Mouse (Mus musculus): ENCODE measurements at regions not wholly inside any gene's neighbourhood (a gene's known extent, or its start where the extent isn't known, plus 50 kb on each side); places are given as distances from the start of the nearest gene placed in this dataset.
"Not testable (repeated sequence)": the region's sequence is repeated elsewhere in the genome, so short reads cannot be mapped to it uniquely, and the experiment has no call there.

- Histone ChIP-seq H3K4me1 (no peaks in the 10 kb centered on the region), H3K27me3 (no peaks in the 10 kb centered on the region), H3K9ac (replicated peaks) (no peak overlapping the region), H3K4me2 (replicated peaks) (no peak overlapping the region), H3K4me3 (no peak overlapping the region), H3K36me3 (no peaks in the 10 kb centered on the region), H3K27ac (replicated peaks) (no peak overlapping the region), H3K9me3 (no peaks in the 10 kb centered on the region)
- WGBS = 96% methylated on average over 8 of the region's 8 CpGs
- no peak for ATAC-seq (ENCODE audit: low FRiP score, low read depth)
These were observed 188.5 kb downstream of the Utp18 start for GRCm38 (mm10) chr11:93696982-93697541.

GRCm38 (mm10) chr11:93696096-93696890 lies 189.3 kb downstream of the Utp18 start:
- no peaks in the 10 kb centered on the region for H3K4me1 ChIP-seq
- 85% methylated on average over 12 of the region's 12 CpGs for WGBS
- H3K4me2 ChIP-seq (replicated peaks) = no peak overlapping the region
- H3K36me3 ChIP-seq = no peaks in the 10 kb centered on the region
- no peaks in the 10 kb centered on the region for H3K27me3 ChIP-seq
- H3K9me3 ChIP-seq = no peaks in the 10 kb centered on the region
- H3K27ac ChIP-seq (replicated peaks) = no peak overlapping the region
- ATAC-seq (ENCODE audit: low FRiP score, low read depth) = no peak
- no peak overlapping the region for H3K9ac ChIP-seq (replicated peaks)
- H3K4me3 ChIP-seq = no peak overlapping the region

- 86% methylated on average over 5 of the region's 5 CpGs for WGBS
- H3K4me1 ChIP-seq = no peaks in the 10 kb centered on the region
These were observed 201.9 kb downstream of the Utp18 start for GRCm38 (mm10) chr11:93683691-93684090.

GRCm38 (mm10) chr11:93676299-93676698 lies 209.3 kb downstream of the Utp18 start:
- 82% methylated on average over 5 of the region's 5 CpGs for WGBS
- Histone ChIP-seq H3K4me2 (replicated peaks) (no peak overlapping the region), H3K27me3 (no peaks in the 10 kb centered on the region), H3K9ac (replicated peaks) (no peak overlapping the region), H3K9me3 (no peaks in the 10 kb centered on the region), H3K36me3 (no peaks in the 10 kb centered on the region), H3K4me3 (no peak overlapping the region), H3K4me1 (no peaks in the 10 kb centered on the region), H3K27ac (replicated peaks) (no peak overlapping the region)
- ATAC-seq (ENCODE audit: low FRiP score, low read depth) = no peak

More at GRCm38 (mm10) chr11:93683691-93684090, 201.9 kb downstream of the Utp18 start:
- no peak overlapping the region for H3K9ac ChIP-seq (replicated peaks)
- H3K36me3 ChIP-seq = no peaks in the 10 kb centered on the region
- ATAC-seq (ENCODE audit: low FRiP score, low read depth) = no peak
- H3K9me3 ChIP-seq = no peaks in the 10 kb centered on the region
- H3K27me3 ChIP-seq = no peaks in the 10 kb centered on the region
- H3K4me3 ChIP-seq = no peak overlapping the region
- H3K27ac ChIP-seq (replicated peaks) = no peak overlapping the region
- no peak overlapping the region for H3K4me2 ChIP-seq (replicated peaks)

GRCm38 (mm10) chr11:93672025-93672424 lies 213.5 kb downstream of the Utp18 start:
- WGBS = 90% methylated on average over 3 of the region's 3 CpGs
- ATAC-seq (ENCODE audit: low FRiP score, low read depth) = no peak
- H3K4me1 ChIP-seq = no peaks in the 10 kb centered on the region
- no peaks in the 10 kb centered on the region for H3K27me3 ChIP-seq
- H3K36me3 ChIP-seq = no peaks in the 10 kb centered on the region
- H3K9ac ChIP-seq (replicated peaks) = no peak overlapping the region
- H3K4me2 ChIP-seq (replicated peaks) = no peak overlapping the region
- no peak overlapping the region for H3K4me3 ChIP-seq
- H3K27ac ChIP-seq (replicated peaks) = no peak overlapping the region
- H3K9me3 ChIP-seq = no peaks in the 10 kb centered on the region

GRCm38 (mm10) chr11:93661657-93662056 lies 223.9 kb downstream of the Utp18 start:
- Histone ChIP-seq H3K27me3 (no peaks in the 10 kb centered on the region), H3K9ac (replicated peaks) (no peak overlapping the region), H3K27ac (replicated peaks) (no peak overlapping the region), H3K4me3 (no peak overlapping the region), H3K36me3 (no peaks in the 10 kb centered on the region), H3K4me1 (no peaks in the 10 kb centered on the region), H3K9me3 (no peaks in the 10 kb centered on the region), H3K4me2 (replicated peaks) (no peak overlapping the region)
- no peak for ATAC-seq (ENCODE audit: low FRiP score, low read depth)
- 39% methylated on average over 2 of the region's 2 CpGs for WGBS

GRCm38 (mm10) chr11:93660379-93660778 lies 225.2 kb downstream of the Utp18 start:
- no peak overlapping the region for H3K4me3 ChIP-seq
- 89% methylated on average over 7 of the region's 7 CpGs for WGBS
- H3K27me3 ChIP-seq = no peaks in the 10 kb centered on the region
- no peak overlapping the region for H3K27ac ChIP-seq (replicated peaks)
- no peak overlapping the region for H3K9ac ChIP-seq (replicated peaks)
- no peak overlapping the region for H3K4me2 ChIP-seq (replicated peaks)
- no peaks in the 10 kb centered on the region for H3K4me1 ChIP-seq
- no peaks in the 10 kb centered on the region; the same call in 1 of the 2 replicates for H3K9me3 ChIP-seq
- no peaks in the 10 kb centered on the region for H3K36me3 ChIP-seq
- ATAC-seq (ENCODE audit: low FRiP score, low read depth) = no peak

GRCm38 (mm10) chr11:93658719-93659118 lies 226.8 kb downstream of the Utp18 start:
- ATAC-seq (ENCODE audit: low FRiP score, low read depth) = no peak
- no peak overlapping the region for H3K4me3 ChIP-seq
- no peaks in the 10 kb centered on the region for H3K27me3 ChIP-seq
- no peak overlapping the region for H3K4me2 ChIP-seq (replicated peaks)
- H3K9me3 ChIP-seq = no peaks in the 10 kb centered on the region; the same call in 1 of the 2 replicates
- no peaks in the 10 kb centered on the region for H3K4me1 ChIP-seq
- H3K36me3 ChIP-seq = no peaks in the 10 kb centered on the region
- H3K27ac ChIP-seq (replicated peaks) = no peak overlapping the region
- 75% methylated on average over 8 of the region's 8 CpGs for WGBS
- H3K9ac ChIP-seq (replicated peaks) = no peak overlapping the region

- no peak overlapping the region for H3K9ac ChIP-seq (replicated peaks)
- no peak for ATAC-seq (ENCODE audit: low FRiP score, low read depth)
- H3K4me1 ChIP-seq = no peaks in the 10 kb centered on the region
- no peak overlapping the region for H3K4me3 ChIP-seq
- 80% methylated on average over 9 of the region's 9 CpGs for WGBS
- H3K36me3 ChIP-seq = no peaks in the 10 kb centered on the region
- no peaks in the 10 kb centered on the region for H3K27me3 ChIP-seq
- no peak overlapping the region for H3K27ac ChIP-seq (replicated peaks)
- H3K4me2 ChIP-seq (replicated peaks) = no peak overlapping the region
- no peaks in the 10 kb centered on the region; the same call in 1 of the 2 replicates for H3K9me3 ChIP-seq
These were observed 229.8 kb downstream of the Utp18 start for GRCm38 (mm10) chr11:93655602-93656239.

GRCm38 (mm10) chr11:93653401-93653800 lies 232.2 kb downstream of the Utp18 start:
- no peak overlapping the region for H3K4me3 ChIP-seq
- no peaks in the 10 kb centered on the region for H3K36me3 ChIP-seq
- H3K4me2 ChIP-seq (replicated peaks) = no peak overlapping the region
- H3K9ac ChIP-seq (replicated peaks) = no peak overlapping the region
- WGBS = 66% methylated on average over 3 of the region's 3 CpGs
- ATAC-seq (ENCODE audit: low FRiP score, low read depth) = no peak
- H3K9me3 ChIP-seq = no peaks in the 10 kb centered on the region; the same call in 1 of the 2 replicates
- no peaks in the 10 kb centered on the region for H3K27me3 ChIP-seq
- H3K4me1 ChIP-seq = no peaks in the 10 kb centered on the region
- H3K27ac ChIP-seq (replicated peaks) = no peak overlapping the region

- not testable (repeated sequence) for ATAC-seq (ENCODE audit: low FRiP score, low read depth); H3K4me3 ChIP-seq; H3K27ac ChIP-seq (replicated peaks); H3K9ac ChIP-seq (replicated peaks); H3K27me3 ChIP-seq; H3K36me3 ChIP-seq; H3K9me3 ChIP-seq; H3K4me1 ChIP-seq; H3K4me2 ChIP-seq (replicated peaks)
These were observed 233.6 kb downstream of the Utp18 start for GRCm38 (mm10) chr11:93651966-93652365.
